Mouse (Mus musculus) urinary bladder, postnatal 25 days (tissue): ENCODE measurements around the gene Cadm1.

ENCODE experiments used
- DNase-seq: peaks from one replicate; pipeline ENCODE4 v3.0.0; 2022; ENCODE audit warnings: low spot score

The Cadm1 gene

DNA sequence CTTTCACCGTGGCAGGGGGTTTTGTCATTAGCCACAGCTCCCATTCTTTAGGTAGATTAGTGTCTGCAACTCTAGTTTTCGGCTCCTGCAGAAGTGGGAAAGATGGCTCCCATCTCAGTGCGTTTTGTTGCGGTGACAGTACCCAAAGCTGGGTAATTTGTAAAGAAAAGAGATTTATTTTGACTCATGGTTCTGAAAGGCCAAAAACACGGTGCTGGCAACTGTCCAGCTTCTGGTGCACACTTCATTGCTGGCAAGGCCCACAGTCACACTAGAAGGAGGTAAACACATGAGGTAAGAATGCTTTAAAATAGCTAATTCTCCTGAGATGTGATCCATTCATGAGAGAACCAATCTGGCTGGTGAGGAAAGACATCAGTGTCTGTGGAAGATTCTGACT is 18.9 kb downstream of the Cadm1 start:
- no peak for DNase-seq

DNA sequence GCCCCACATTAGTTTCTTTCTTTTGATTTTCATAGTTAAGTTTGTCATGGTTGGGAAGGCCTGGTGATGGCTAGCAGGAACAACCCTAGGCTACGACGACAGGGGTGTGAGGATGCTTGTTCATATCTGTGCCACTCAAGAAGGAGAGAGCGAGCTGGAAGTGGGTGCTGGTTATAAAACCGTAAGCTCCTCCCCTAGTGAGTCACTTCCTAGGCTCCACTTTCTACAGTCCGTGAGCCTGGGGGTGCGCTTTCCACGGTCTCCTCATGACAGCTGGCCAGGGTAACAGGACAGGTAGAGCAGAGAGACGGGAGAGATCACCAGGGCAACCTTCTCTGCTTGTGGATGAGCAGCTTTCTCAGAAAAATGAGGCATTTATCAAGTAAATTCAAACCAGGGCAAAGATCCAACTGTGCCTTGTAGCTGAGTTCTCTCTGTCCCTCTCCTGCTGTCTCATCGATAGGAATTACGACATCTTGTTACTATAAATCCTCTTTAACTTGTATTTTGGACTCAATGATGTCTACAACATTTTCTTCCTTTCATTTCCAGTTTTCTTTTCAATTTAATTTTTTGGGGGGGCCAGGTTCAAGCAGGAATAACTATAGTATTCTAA is 23.1 kb downstream of the Cadm1 start:
- DNase-seq = no peak

DNA sequence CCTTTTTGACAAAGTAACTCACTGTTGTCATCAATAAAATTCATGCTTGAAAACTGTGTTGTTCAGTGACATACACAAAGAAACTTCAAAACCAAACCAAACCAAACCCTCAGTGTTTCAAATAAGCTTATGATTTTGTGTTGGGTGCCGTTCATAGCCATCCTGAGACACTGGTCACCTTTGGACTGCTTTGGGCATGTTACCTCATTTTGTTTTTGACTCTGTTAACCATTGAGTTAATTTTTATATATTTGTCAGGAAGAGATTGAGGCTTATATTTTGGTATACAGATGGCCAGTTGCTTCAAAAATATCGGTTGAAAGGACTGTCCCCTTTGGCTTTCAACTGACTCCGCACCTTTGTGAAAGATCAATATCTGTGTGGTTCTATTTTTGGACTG is 30.8 kb downstream of the Cadm1 start:
- no peak for DNase-seq

- no peak for DNase-seq
These were observed 31.6 kb downstream of the Cadm1 start for GRCm38 (mm10) chr9:47561596-47561995.

GRCm38 (mm10) chr9:47565088-47565487 is 35.1 kb downstream of the Cadm1 start:
- no peak for DNase-seq

DNA sequence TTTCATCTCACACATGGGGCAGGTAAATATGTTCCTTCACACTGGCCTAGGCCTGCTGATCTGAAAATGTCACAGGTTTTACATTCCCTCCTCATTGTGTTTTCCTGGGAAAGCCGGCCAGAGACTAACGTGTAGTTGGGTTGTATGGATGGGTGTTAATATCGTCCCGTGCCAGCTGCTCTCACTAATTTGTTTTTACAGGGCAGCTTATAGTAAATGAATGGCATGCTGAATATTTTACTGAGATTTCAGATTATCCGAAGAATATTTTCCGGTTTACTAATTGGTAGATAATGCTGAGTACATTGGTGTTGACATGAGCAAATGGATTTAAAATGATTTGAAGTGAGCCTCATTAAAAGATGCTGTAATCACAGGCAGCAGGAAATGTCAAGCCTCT is 37.9 kb downstream of the Cadm1 start:
- no peak for DNase-seq

- DNase-seq = no peak
These were observed 40.2 kb downstream of the Cadm1 start for GRCm38 (mm10) chr9:47570184-47570583.

GRCm38 (mm10) chr9:47571461-47571860 is 41.5 kb downstream of the Cadm1 start:
- DNase-seq = no peak

DNA sequence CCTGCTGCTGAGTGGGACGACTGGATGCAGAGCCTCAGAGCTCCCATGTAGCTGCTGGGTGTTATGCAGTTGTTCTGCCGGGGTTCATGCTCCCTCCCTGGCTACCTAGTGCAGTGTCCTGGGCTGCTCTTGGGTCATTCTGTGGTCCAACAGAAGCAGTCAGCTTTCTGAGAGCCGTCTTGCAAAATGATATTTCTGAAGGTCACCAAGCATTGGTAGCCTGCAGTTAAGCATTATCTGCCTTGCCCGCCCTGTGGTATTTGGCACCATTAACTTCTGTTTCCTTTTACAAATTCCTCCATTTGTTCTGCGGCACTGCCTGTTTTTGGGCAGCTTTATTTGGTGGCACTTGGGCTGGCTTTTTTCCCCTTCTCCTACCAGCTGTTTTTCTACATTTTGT is 42.2 kb downstream of the Cadm1 start:
- no peak for DNase-seq

GRCm38 (mm10) chr9:47573456-47573855 is 43.5 kb downstream of the Cadm1 start:
- no peak for DNase-seq

DNA sequence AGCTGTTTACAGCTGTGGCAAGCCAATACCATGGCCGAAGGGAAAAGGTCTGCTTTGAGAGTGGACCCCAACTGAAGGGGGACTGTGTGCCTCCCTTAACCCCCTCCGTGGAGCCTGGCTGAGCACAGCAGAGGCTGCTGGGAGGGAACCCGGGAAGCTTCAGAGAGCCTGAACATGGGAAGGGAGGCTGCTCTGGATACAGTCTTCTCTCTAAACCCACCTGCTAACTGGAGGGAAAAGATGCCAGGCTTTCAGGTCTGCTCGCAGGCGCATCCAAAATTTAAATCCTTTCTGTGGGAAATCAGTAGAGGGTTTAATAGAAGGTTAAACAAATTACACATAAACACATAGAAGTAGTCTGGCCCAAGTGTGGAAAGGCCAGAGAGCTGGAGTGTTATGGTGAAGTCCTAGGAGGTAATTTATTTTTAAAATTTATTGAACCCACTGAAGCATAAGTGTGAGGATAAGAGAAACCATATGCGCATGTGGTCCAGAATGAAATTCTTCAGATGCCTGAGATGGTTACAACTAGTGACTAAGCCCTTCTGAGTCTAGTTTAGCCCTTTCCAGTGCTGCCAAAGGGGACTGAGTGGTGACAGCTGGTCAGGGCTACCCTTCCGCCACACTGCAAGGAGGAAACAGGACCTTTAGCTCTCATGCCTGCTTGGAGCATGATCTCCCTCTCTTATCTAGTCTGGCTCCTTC is 44.9 kb downstream of the Cadm1 start:
- DNase-seq = no peak

DNA sequence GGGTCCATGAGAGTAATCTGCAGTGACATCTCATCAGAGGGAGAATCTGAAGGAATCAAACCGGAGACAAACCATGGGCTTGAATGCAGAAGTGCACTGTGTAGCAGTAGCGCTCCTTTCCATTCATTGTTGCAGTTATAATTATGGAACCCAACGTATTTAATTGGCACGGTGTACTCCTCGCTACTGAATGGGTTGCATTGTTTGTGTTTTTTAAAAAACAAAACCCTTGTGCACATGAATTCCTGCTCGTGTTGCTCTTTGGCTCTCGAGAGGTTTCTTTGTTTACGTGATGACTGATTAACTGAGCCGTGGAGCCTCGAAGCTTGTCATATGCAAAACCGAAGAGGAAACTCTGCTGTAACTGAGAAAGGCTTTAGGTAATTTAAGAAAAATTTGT is 45.8 kb downstream of the Cadm1 start:
- no peak for DNase-seq

- DNase-seq = no peak
These were observed 49.5 kb downstream of the Cadm1 start for GRCm38 (mm10) chr9:47579464-47579863.

GRCm38 (mm10) chr9:47581576-47582365 is 51.8 kb downstream of the Cadm1 start:
- DNase-seq = no peak

- no peak for DNase-seq
These were observed 53.3 kb downstream of the Cadm1 start for GRCm38 (mm10) chr9:47583241-47583640.

GRCm38 (mm10) chr9:47586176-47586575 is 56.2 kb downstream of the Cadm1 start:
- DNase-seq = no peak

GRCm38 (mm10) chr9:47586839-47587238 is 56.9 kb downstream of the Cadm1 start:
- DNase-seq = no peak

DNA sequence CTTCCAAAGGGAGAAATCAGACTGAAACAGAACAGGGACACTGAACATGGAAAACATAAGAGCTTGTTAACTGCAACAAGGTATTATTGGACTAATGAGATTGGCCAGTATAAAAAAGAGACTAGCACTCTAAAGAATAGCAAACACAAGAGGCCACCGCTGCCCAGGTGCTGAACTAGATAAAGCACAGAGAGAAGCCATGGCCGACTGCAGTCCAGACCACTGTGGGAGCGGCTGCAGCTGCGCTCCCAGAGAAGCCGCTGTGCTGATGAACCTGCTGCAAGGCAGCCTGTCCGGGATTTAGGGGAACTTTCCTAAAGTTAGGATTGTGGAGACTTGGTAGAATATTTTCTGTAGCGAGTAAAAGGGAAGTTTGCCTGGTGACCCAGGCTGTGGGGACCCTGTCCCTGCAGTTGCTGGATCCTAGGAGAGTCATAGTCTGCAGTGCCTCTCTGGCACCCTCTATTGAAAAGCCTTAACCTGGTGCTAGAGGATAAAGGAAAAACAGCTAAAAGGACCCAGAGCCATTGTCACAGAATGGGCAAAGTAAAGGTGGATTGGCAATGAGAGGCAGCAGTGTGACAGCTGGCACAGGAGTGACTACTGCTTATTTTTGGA is 57.7 kb downstream of the Cadm1 start:
- DNase-seq = no peak

DNA sequence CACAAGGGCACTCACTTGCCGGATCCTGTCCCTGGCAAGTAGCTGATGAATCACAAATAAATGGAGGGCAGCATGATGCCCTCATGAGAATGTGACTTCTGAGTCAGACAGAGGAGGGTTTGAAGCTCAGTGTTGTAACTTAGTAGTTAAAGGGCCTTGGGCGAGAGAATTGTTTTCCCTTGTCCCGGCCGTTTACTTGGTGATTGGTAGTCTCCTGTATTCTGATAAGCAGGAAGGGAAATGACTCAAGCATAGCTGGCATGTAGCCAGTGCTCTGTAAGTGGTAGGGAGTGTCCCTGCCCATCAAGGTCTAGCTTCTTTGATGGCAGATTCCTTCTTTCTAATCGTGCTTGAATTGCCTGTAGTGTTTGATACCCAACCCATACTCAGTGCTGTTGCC is 59.9 kb downstream of the Cadm1 start:
- DNase-seq = peak; percentile 50

- DNase-seq = no peak
These were observed 71.6 kb downstream of the Cadm1 start for GRCm38 (mm10) chr9:47601541-47601940.

DNA sequence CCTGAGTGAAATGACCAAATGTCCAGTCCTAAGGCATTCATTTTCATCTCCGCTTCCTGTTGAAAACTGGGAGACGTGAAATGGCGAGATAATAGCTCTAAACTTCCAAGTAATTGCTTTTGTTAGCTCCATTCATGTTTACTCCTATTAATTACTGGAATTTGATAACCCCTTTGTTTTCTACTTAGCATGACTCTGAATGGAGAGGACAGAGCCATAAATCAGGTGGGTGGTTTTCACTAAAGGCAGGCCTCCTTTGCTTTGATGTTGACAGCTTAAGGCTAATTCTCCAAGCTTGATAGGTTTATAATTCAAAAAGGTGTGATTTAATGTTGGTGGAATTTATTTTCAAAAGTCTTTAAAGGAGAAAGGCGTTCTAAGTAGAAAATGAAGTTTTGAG is 74.0 kb downstream of the Cadm1 start:
- no peak for DNase-seq

- DNase-seq = no peak
These were observed 75.7 kb downstream of the Cadm1 start for GRCm38 (mm10) chr9:47605628-47606027.

- no peak for DNase-seq
These were observed 78.5 kb downstream of the Cadm1 start for GRCm38 (mm10) chr9:47608441-47608840.
